Mouse (Mus musculus): Measurements from ENCODE around the gene Cdca4. TPM values are rescaled to one million over a fixed set of nuclear protein-coding genes. Genes with fewer than 3 reads are reported as not detected.

The Cdca4 gene
- polyA plus RNA-seq, 1 experiment from 2014 or later, result 148 TPM

DNA sequence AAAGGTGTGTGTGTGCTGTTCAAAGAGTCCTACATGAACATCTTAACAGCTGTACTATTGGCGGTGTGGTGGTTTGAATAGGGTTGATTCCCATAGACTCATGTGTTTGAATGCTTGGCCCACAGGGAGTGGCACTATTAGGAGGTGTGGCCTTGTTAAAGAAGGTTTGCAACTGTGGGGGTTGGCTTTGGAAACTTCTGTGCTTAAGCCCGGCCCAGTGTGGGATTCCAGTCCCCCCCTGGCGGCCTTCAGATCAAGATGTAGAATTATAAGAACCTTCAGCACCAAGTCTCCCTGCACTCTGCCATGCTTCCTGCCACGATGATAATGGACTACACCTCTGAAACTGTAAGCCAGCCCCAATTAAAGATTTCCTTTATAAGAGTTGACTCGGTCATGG is 3.2 kb upstream of the Cdca4 start:
- peaks cover 10% of the 10 kb centered on the region for H3K36me3 ChIP-seq (ENCODE audit: control insufficient read depth, insufficient read depth, low read length)
- H3K4me1 ChIP-seq (ENCODE audit: control insufficient read depth, insufficient read depth, low read length), result peaks cover 12% of the 10 kb centered on the region
- no peak for ATAC-seq (ENCODE audit: low FRiP score, low TSS enrichment)
- WGBS, result 97% methylated on average over 5 of the region's 5 CpGs
- H3K27ac ChIP-seq (ENCODE audit: low read depth, low read length), result no peak overlapping the region
- H3K4me2 ChIP-seq (replicated peaks; ENCODE audit: low read depth, low read length), result no peak overlapping the region
- no peak overlapping the region for H3K4me3 ChIP-seq (ENCODE audit: low read length)
- no peaks in the 10 kb centered on the region for H3K27me3 ChIP-seq (ENCODE audit: control insufficient read depth, insufficient read depth, low read length)
- no peaks in the 10 kb centered on the region for H3K9me3 ChIP-seq (ENCODE audit: control insufficient read depth, low read length)
- no peak overlapping the region for H3K9ac ChIP-seq (ENCODE audit: low read depth, low read length)

DNA sequence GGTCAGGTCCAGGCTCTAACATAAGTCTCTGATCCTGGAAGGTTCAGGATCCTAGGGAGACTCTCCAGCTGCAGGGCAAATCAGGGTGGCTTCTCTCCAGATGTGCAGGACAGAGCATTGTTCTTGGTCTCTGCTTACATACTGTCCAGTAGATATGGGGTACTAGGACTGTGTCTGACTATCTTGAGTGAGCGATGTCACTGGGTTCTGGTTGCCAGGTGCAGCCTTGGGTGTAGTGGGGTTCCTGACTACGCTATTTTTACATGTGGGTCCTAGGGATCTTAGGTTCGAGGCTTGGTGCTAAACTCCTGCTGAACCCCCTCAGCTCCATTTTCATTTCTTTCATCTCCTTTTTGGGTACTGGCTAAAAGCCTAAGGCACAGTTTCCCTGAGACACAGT is 1.3 kb upstream of the Cdca4 start:
- WGBS, result 92% methylated on average over 3 of the region's 3 CpGs
- Histone ChIP-seq H3K27me3 (ENCODE audit: control insufficient read depth, insufficient read depth, low read length) (no peaks in the 10 kb centered on the region), H3K27ac (ENCODE audit: low read depth, low read length) (no peak overlapping the region), H3K9me3 (ENCODE audit: control insufficient read depth, low read length) (no peaks in the 10 kb centered on the region), H3K4me1 (ENCODE audit: control insufficient read depth, insufficient read depth, low read length) (peaks cover 25% of the 10 kb centered on the region), H3K36me3 (ENCODE audit: control insufficient read depth, insufficient read depth, low read length) (peaks cover 28% of the 10 kb centered on the region), H3K9ac (ENCODE audit: low read depth, low read length) (peak overlapping the region; percentile 97; the same call in 1 of the 2 replicates), H3K4me3 (ENCODE audit: low read length) (peak overlapping the region; percentile 68), H3K4me2 (replicated peaks; ENCODE audit: low read depth, low read length) (peak overlapping the region; percentile 64)
- no peak for ATAC-seq (ENCODE audit: low FRiP score, low TSS enrichment)

DNA sequence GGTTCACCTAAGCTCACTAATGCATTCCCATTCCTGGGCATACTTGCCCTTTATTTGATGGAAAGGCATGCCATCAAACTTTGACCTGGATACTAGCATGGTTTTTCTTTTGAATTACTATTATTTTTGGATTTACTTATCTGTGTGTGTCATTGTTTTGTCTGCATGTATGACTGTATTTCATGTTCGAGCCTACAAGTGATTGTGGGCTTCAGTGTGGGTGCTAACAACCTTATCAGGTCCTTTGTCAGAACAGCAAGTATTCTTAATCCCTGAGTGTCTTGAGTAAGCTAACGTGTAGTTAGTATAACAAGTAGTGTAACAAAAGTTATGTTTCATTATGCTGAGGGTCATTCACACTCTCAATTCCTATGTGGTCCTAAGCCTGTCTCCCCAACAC is 918 bp upstream of the Cdca4 start:
- peaks cover 25% of the 10 kb centered on the region for H3K4me1 ChIP-seq (ENCODE audit: control insufficient read depth, insufficient read depth, low read length)
- peak overlapping the region; percentile 68 for H3K4me3 ChIP-seq (ENCODE audit: low read length)
- 43% methylated on average over 2 of the region's 2 CpGs for WGBS
- no peak for ATAC-seq (ENCODE audit: low FRiP score, low TSS enrichment)
- H3K4me2 ChIP-seq (replicated peaks; ENCODE audit: low read depth, low read length), result peak overlapping the region; percentile 64
- H3K36me3 ChIP-seq (ENCODE audit: control insufficient read depth, insufficient read depth, low read length), result peaks cover 29% of the 10 kb centered on the region
- H3K9me3 ChIP-seq (ENCODE audit: control insufficient read depth, low read length), result no peaks in the 10 kb centered on the region
- H3K9ac ChIP-seq (ENCODE audit: low read depth, low read length), result peak overlapping the region; percentile 97
- no peaks in the 10 kb centered on the region for H3K27me3 ChIP-seq (ENCODE audit: control insufficient read depth, insufficient read depth, low read length)
- H3K27ac ChIP-seq (ENCODE audit: low read depth, low read length), result peak overlapping the region; percentile 6; the same call in 1 of the 2 replicates

DNA sequence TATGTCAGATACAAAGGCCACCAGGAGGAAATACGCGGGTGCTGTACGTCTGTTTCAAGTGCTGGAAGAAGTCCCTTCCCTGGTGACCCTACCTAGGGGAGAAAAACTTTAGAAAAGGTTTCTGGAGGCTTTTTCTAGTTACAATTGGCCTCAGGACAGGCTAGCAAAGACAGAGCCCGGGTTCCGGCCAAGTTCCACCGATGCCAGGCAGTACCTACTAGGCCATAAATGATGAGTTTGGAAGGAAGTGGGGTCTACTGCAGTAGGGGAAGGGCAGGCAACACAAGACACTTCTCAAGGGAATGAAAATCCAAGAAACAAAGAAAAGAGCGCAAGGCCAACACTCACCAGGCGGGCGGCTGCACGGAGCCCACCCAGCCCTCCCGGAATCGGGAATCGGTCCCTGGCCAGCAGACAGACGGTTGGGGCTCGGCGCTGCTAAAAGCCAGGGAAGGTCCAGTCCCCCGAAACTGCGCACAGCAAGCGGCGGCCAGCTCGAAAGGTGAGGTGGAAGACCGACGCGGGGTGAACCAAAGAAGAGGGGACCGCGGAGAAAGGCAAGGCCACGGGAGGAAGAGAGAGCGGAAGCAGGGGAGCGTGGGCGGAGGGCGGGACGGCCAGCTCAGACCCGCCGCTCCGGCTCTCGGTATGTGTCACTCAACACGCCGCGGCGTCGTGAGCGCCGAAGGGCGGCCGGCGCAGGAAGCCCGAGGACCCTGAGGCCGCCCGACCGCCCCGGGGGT is 551 bp downstream of the Cdca4 start:
- Histone ChIP-seq H3K4me1 (ENCODE audit: control insufficient read depth, insufficient read depth, low read length) (peaks cover 28% of the 10 kb centered on the region), H3K27ac (ENCODE audit: low read depth, low read length) (peak overlapping the region; percentile 95), H3K9ac (ENCODE audit: low read depth, low read length) (peak overlapping the region; percentile 97), H3K36me3 (ENCODE audit: control insufficient read depth, insufficient read depth, low read length) (peaks cover 39% of the 10 kb centered on the region), H3K4me3 (ENCODE audit: low read length) (peak overlapping the region; percentile 68), H3K9me3 (ENCODE audit: control insufficient read depth, low read length) (no peaks in the 10 kb centered on the region), H3K27me3 (ENCODE audit: control insufficient read depth, insufficient read depth, low read length) (no peaks in the 10 kb centered on the region), H3K4me2 (replicated peaks; ENCODE audit: low read depth, low read length) (peak overlapping the region; percentile 70)
- 2% methylated on average over 41 of the region's 51 CpGs for WGBS
- ATAC-seq (ENCODE audit: low FRiP score, low TSS enrichment), result peak; percentile 87

DNA sequence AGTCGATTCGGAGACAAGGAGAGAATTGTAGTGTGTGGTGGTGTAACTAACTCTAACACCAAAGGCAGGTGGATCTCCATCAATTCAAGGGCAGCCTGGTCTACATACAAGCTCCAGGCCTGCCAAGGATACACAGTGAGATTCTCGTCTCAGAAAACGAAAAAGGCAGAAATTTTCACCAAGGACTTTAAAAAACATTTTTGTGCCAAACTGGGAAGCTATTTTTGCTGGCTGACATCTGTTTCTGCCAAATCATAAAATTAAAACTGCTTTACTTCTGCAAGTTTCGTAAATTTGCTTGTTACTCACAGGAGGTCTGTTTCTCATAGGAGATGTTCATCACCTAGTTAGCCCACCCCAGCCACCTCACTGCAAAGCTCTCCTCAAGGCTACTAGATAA is 3.3 kb downstream of the Cdca4 start:
- Histone ChIP-seq H3K9ac (ENCODE audit: low read depth, low read length) (no peak overlapping the region), H3K4me3 (ENCODE audit: low read length) (no peak overlapping the region), H3K27ac (ENCODE audit: low read depth, low read length) (no peak overlapping the region), H3K4me1 (ENCODE audit: control insufficient read depth, insufficient read depth, low read length) (peaks cover 31% of the 10 kb centered on the region), H3K36me3 (ENCODE audit: control insufficient read depth, insufficient read depth, low read length) (peaks cover 59% of the 10 kb centered on the region), H3K4me2 (replicated peaks; ENCODE audit: low read depth, low read length) (no peak overlapping the region), H3K27me3 (ENCODE audit: control insufficient read depth, insufficient read depth, low read length) (no peaks in the 10 kb centered on the region), H3K9me3 (ENCODE audit: control insufficient read depth, low read length) (no peaks in the 10 kb centered on the region)
- ATAC-seq (ENCODE audit: low FRiP score, low TSS enrichment), result no peak
- 80% methylated on average over 5 of the region's 5 CpGs for WGBS

DNA sequence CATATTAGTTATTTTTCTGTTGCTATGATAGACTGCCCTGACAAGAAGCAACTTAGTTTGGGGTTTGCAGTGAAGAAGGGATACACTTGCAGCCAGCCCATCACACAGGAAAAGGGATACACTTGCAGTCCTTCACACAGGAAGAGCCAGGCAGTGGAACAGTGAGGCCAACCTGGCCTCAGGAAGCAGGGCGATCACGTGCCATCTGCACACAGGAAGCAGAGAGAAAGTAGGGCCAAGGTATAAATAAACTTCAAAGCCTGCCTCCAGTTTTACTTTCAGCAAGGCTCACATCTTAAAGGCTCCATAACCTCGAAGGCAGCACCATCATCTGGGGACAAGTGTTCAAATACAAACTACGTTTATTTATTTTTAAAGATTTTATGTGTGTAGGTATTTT is 6.0 kb downstream of the Cdca4 start:
- H3K9ac ChIP-seq (ENCODE audit: low read depth, low read length), result no peak overlapping the region
- H3K4me1 ChIP-seq (ENCODE audit: control insufficient read depth, insufficient read depth, low read length), result peaks cover 26% of the 10 kb centered on the region
- WGBS, result 75% methylated on average over 4 of the region's 4 CpGs
- no peaks in the 10 kb centered on the region for H3K9me3 ChIP-seq (ENCODE audit: control insufficient read depth, low read length)
- H3K36me3 ChIP-seq (ENCODE audit: control insufficient read depth, insufficient read depth, low read length), result peaks cover 85% of the 10 kb centered on the region
- H3K27me3 ChIP-seq (ENCODE audit: control insufficient read depth, insufficient read depth, low read length), result no peaks in the 10 kb centered on the region
- H3K4me3 ChIP-seq (ENCODE audit: low read length), result no peak overlapping the region
- no peak for ATAC-seq (ENCODE audit: low FRiP score, low TSS enrichment)
- H3K27ac ChIP-seq (ENCODE audit: low read depth, low read length), result no peak overlapping the region
- H3K4me2 ChIP-seq (replicated peaks; ENCODE audit: low read depth, low read length), result no peak overlapping the region

DNA sequence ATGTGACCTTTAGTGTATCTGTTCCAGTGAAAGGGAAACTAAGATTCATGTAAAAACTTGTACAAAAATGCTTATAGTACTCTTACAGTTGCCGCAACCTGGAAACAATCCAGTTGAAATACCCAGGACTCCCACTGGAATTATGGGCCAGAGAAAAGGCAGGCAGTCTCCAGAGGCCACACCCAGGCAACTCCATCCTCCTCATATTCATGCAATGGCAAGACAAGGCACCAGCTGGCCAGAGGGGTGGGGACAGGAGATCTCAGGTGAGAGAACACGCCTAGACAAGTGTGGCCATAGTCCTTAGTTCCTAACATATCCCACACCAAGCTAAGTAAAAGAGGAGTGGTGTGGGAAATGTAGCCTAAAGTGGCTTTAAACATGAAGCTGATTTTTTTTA is 6.5 kb downstream of the Cdca4 start:
- no peak overlapping the region for H3K27ac ChIP-seq (ENCODE audit: low read depth, low read length)
- H3K36me3 ChIP-seq (ENCODE audit: control insufficient read depth, insufficient read depth, low read length), result peaks cover 87% of the 10 kb centered on the region
- no peak overlapping the region for H3K4me2 ChIP-seq (replicated peaks; ENCODE audit: low read depth, low read length)
- peaks cover 22% of the 10 kb centered on the region for H3K4me1 ChIP-seq (ENCODE audit: control insufficient read depth, insufficient read depth, low read length)
- no peak for ATAC-seq (ENCODE audit: low FRiP score, low TSS enrichment)
- WGBS, result 81% methylated on average over 2 of the region's 2 CpGs
- H3K27me3 ChIP-seq (ENCODE audit: control insufficient read depth, insufficient read depth, low read length), result no peaks in the 10 kb centered on the region
- H3K9me3 ChIP-seq (ENCODE audit: control insufficient read depth, low read length), result no peaks in the 10 kb centered on the region
- H3K4me3 ChIP-seq (ENCODE audit: low read length), result no peak overlapping the region
- no peak overlapping the region for H3K9ac ChIP-seq (ENCODE audit: low read depth, low read length)

DNA sequence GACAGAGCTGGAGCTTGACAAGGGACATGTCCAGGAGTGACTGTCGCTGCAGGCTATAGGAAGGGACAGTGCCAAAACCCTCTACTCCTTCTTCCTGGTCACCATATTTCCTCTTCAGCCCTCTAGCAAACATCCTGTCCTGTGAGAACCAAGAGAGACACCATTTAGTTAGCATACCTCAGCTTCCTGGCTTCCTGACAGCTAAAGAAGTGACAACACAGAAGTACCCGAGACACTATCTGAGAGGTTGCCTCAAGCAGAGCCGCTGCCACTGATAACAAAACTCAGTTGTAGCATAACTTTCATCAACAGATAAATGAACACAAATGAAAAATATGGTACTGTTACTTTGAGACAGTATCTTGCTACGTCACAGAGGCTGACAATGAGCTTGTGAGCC is 7.2 kb downstream of the Cdca4 start:
- no peak overlapping the region for H3K9ac ChIP-seq (ENCODE audit: low read depth, low read length)
- no peak overlapping the region for H3K4me2 ChIP-seq (replicated peaks; ENCODE audit: low read depth, low read length)
- ATAC-seq (ENCODE audit: low FRiP score, low TSS enrichment), result no peak
- no peak overlapping the region for H3K4me3 ChIP-seq (ENCODE audit: low read length)
- 81% methylated on average over 4 of the region's 4 CpGs for WGBS
- no peak overlapping the region for H3K27ac ChIP-seq (ENCODE audit: low read depth, low read length)
- peaks cover 84% of the 10 kb centered on the region for H3K36me3 ChIP-seq (ENCODE audit: control insufficient read depth, insufficient read depth, low read length)
- H3K9me3 ChIP-seq (ENCODE audit: control insufficient read depth, low read length), result no peaks in the 10 kb centered on the region
- peaks cover 15% of the 10 kb centered on the region for H3K4me1 ChIP-seq (ENCODE audit: control insufficient read depth, insufficient read depth, low read length)
- no peaks in the 10 kb centered on the region for H3K27me3 ChIP-seq (ENCODE audit: control insufficient read depth, insufficient read depth, low read length)

DNA sequence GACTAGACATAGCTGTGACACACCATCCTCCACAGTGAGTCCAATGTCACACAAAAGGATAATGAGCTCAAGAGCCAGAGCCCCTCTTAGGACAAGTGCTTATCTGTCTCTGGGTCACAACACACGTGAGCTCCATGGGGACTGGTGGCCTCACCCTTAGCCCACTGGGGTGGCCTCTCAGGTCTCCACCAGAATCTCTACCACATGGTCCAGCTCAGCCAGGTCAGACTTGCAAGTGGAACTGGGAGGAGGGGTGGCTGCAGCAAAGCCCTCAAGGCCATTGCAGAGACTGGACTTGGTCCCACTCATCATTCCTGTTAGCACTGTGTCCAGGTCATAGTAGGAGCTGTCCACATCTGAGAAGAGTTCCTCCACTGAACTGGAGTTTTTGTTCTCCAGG is 8.0 kb downstream of the Cdca4 start:
- Histone ChIP-seq H3K4me1 (ENCODE audit: control insufficient read depth, insufficient read depth, low read length) (peaks cover 7% of the 10 kb centered on the region; the same call in 1 of the 2 replicates), H3K36me3 (ENCODE audit: control insufficient read depth, insufficient read depth, low read length) (peaks cover 82% of the 10 kb centered on the region), H3K4me3 (ENCODE audit: low read length) (no peak overlapping the region), H3K4me2 (replicated peaks; ENCODE audit: low read depth, low read length) (no peak overlapping the region), H3K27ac (ENCODE audit: low read depth, low read length) (no peak overlapping the region), H3K9me3 (ENCODE audit: control insufficient read depth, low read length) (no peaks in the 10 kb centered on the region), H3K9ac (ENCODE audit: low read depth, low read length) (no peak overlapping the region), H3K27me3 (ENCODE audit: control insufficient read depth, insufficient read depth, low read length) (no peaks in the 10 kb centered on the region)
- ATAC-seq (ENCODE audit: low FRiP score, low TSS enrichment), result no peak
- WGBS, result 67% methylated on average over 1 of the region's 1 CpGs
